ENCODE assay signal across 9 mouse cellular contexts in the genomic region with DNA sequence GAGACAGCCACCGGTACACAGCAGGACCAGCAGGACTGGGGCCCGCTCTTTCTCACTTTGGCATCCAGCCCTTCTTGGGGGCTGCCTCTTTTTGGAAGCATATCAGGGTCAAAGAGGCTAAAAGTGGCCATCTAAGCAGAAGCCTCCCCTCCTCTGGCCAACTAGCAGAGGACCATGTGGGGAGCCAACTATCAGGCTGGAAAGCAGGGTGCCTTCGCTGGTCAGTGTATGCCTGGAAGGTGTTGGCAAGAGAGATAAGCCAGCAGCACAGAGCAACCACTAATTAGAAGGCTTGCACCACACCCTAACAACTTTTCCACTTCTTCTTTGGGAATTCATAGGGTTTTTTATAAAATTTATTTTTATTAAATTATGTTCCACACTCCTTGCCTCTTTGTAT. TPM values are rescaled to one million over a fixed set of nuclear protein-coding genes. Genes with fewer than 3 reads are reported as not detected.
DNase-seq lines count a peak whose midpoint lies in the region; ATAC-seq and TF ChIP-seq lines count a peak whose summit lies in the region.
"Had no signal": no experiment of that assay in that cellular context is flagged by ENCODE, and none has a peak within 500 bp of the region (broad histone marks: within the 10 kb centered on the region; RNA-seq: fewer than 3 reads in every experiment).

No protein-coding gene starts in this region.

- WGBS in heart, postnatal 0 days, result 22% methylated on average over 3 of the region's 3 CpGs
- WGBS in embryonic facial prominence, embryonic 11.5 days, result 33% methylated on average over 3 of the region's 3 CpGs
- 34% methylated on average over 3 of the region's 3 CpGs for WGBS in hindbrain, embryonic 14.5 days
- 43% methylated on average over 3 of the region's 3 CpGs for WGBS in midbrain, embryonic 13.5 days

- no peak for DNase-seq in heart, postnatal 0 days (ENCODE audit: low spot score)
- DNase-seq in heart, adult 9 months (ENCODE audit: low spot score in 2 of 2), result no peak
- no peak for DNase-seq in embryonic facial prominence, embryonic 11.5 days (ENCODE audit: low spot score)
- no peak for DNase-seq in hindbrain, embryonic 14.5 days (ENCODE audit: low spot score)
- no peak for DNase-seq in cerebellum, adult 8-10 months
- no peak for DNase-seq in urinary bladder, adult 2 months (ENCODE audit: low spot score)

- peak overlapping the region; percentile 78 for H3K27ac ChIP-seq in heart, postnatal 0 days (ENCODE audit: low read depth)
- peak overlapping the region; percentile 77; the same call in 1 of the 2 replicates for H3K27ac ChIP-seq in embryonic facial prominence, embryonic 11.5 days (replicated peaks; ENCODE audit: low read depth, low read length)
- 0 out of 2 replicates have a peak overlapping the region, but pooled peaks have one; percentile 43 for H3K27ac ChIP-seq in hindbrain, embryonic 14.5 days
- H3K27ac ChIP-seq in midbrain, embryonic 13.5 days, result no peak overlapping the region

- no peaks in the 10 kb centered on the region for H3K9me3 ChIP-seq in heart, postnatal 0 days (replicated peaks; ENCODE audit: control insufficient read depth, low read length)
- H3K9me3 ChIP-seq in embryonic facial prominence, embryonic 11.5 days (replicated peaks; ENCODE audit: control insufficient read depth, low read length), result no peaks in the 10 kb centered on the region
- no peaks in the 10 kb centered on the region for H3K9me3 ChIP-seq in hindbrain, embryonic 14.5 days (ENCODE audit: control insufficient read depth, low read length)
- no peaks in the 10 kb centered on the region for H3K9me3 ChIP-seq in midbrain, embryonic 13.5 days

- peaks cover 10% of the 10 kb centered on the region for H3K4me1 ChIP-seq in heart, postnatal 0 days (ENCODE audit: control insufficient read depth, insufficient read depth)
- no peaks in the 10 kb centered on the region; the same call in 1 of the 2 replicates for H3K4me1 ChIP-seq in embryonic facial prominence, embryonic 11.5 days (ENCODE audit: control insufficient read depth, insufficient read depth, low read length)
- H3K4me1 ChIP-seq in hindbrain, embryonic 14.5 days (replicated peaks; ENCODE audit: control insufficient read depth, insufficient read depth, low read length), result peaks cover 9% of the 10 kb centered on the region
- peaks cover 18% of the 10 kb centered on the region for H3K4me1 ChIP-seq in midbrain, embryonic 13.5 days (replicated peaks)

- ATAC-seq in heart, postnatal 0 days (ENCODE audit: insufficient read depth, low read depth), result peak; percentile 24; the same call in 1 of the 2 replicates
- ATAC-seq in embryonic facial prominence, embryonic 11.5 days (replicated peaks; ENCODE audit: insufficient number of reproducible peaks, low FRiP score, low TSS enrichment, low read depth), result peak; percentile 19; the same call in 1 of the 2 replicates
- no peak for ATAC-seq in hindbrain, embryonic 14.5 days (ENCODE audit: low FRiP score)
- ATAC-seq in midbrain, embryonic 13.5 days, result peak; percentile 34; the same call in 1 of the 2 replicates
- no peak for ATAC-seq in erythroid progenitor cell, adult 5-6 weeks (replicated peaks; ENCODE audit: low FRiP score, poor library complexity, severe bottlenecking)

- H3K4me2 ChIP-seq in heart, postnatal 0 days (ENCODE audit: low read depth, low read length), result peak overlapping the region; percentile 76
- peak overlapping the region; percentile 47 for H3K4me2 ChIP-seq in embryonic facial prominence, embryonic 11.5 days (ENCODE audit: low read depth, low read length)
- H3K4me2 ChIP-seq in hindbrain, embryonic 14.5 days (replicated peaks), result peak overlapping the region; percentile 87
- H3K4me2 ChIP-seq in midbrain, embryonic 13.5 days (replicated peaks), result peak overlapping the region; percentile 84

- peak overlapping the region; percentile 59 for H3K4me3 ChIP-seq in heart, postnatal 0 days (ENCODE audit: low read depth, low read length)
- peak overlapping the region; percentile 54 for H3K4me3 ChIP-seq in embryonic facial prominence, embryonic 11.5 days (ENCODE audit: low read depth, low read length)
- H3K4me3 ChIP-seq in hindbrain, embryonic 14.5 days (replicated peaks; ENCODE audit: low read length), result peak overlapping the region; percentile 41
- peak overlapping the region; percentile 46 for H3K4me3 ChIP-seq in midbrain, embryonic 13.5 days (replicated peaks)

- H3K9ac ChIP-seq in heart, postnatal 0 days (replicated peaks; ENCODE audit: low read depth, low read length), result peak overlapping the region; percentile 62; the same call in 1 of the 2 replicates
- H3K9ac ChIP-seq in embryonic facial prominence, embryonic 11.5 days (replicated peaks; ENCODE audit: low read length), result peak overlapping the region; percentile 78
- H3K9ac ChIP-seq in hindbrain, embryonic 14.5 days, result peak overlapping the region; percentile 58
- peak overlapping the region; percentile 60 for H3K9ac ChIP-seq in midbrain, embryonic 13.5 days (replicated peaks)

- H3K36me3 ChIP-seq in heart, postnatal 0 days (replicated peaks; ENCODE audit: control insufficient read depth, insufficient read depth, low read length), result no peaks in the 10 kb centered on the region
- H3K36me3 ChIP-seq in embryonic facial prominence, embryonic 11.5 days (replicated peaks; ENCODE audit: control insufficient read depth, insufficient read depth, low read depth, low read length), result no peaks in the 10 kb centered on the region
- H3K36me3 ChIP-seq in hindbrain, embryonic 14.5 days (replicated peaks; ENCODE audit: control insufficient read depth, insufficient read depth), result no peaks in the 10 kb centered on the region
- H3K36me3 ChIP-seq in midbrain, embryonic 13.5 days, result no peaks in the 10 kb centered on the region

- TF ChIP-seq EP300 in heart, postnatal 0 days (IDR thresholded peaks at IDR 0.05; ENCODE audit: low read depth), result no peak

- TF ChIP-seq CTCF in heart, postnatal 0 days (IDR thresholded peaks at IDR 0.05; ENCODE audit: low read depth), result no peak

- H3K27me3 ChIP-seq in heart, postnatal 0 days (ENCODE audit: control insufficient read depth, insufficient read depth, low read length), result no peaks in the 10 kb centered on the region
- no peaks in the 10 kb centered on the region for H3K27me3 ChIP-seq in embryonic facial prominence, embryonic 11.5 days (ENCODE audit: control insufficient read depth, insufficient read depth, low read length)
- peaks cover 7% of the 10 kb centered on the region; the same call in 1 of the 2 replicates for H3K27me3 ChIP-seq in hindbrain, embryonic 14.5 days (ENCODE audit: control insufficient read depth, insufficient read depth, low read length)
- H3K27me3 ChIP-seq in midbrain, embryonic 13.5 days, result peaks cover 24% of the 10 kb centered on the region

RNA-seq across cellular contexts. Expression of gene Daam2, which starts 0.3 kb away (rescaled TPM):
- total RNA-seq in heart, postnatal 0 days (2014; rRNA removed; ENCODE audit: low replicate concordance), result 10.5 and 14.5 TPM in 2 replicates
- 1.6 and 2.4 TPM in 2 replicates for polyA plus RNA-seq in heart, postnatal 0 days (2015; fragmentation: Nextera tagmentation; extraction: Ambion mirVana)
- polyA plus RNA-seq in embryonic facial prominence, embryonic 11.5 days (2014; fragmentation: Nextera tagmentation; extraction: Ambion mirVana), result 7.0 TPM in 2 replicates
- 3.1 and 3.2 TPM in 2 replicates for polyA plus RNA-seq in hindbrain, embryonic 14.5 days (2014; fragmentation: Nextera tagmentation; extraction: Ambion mirVana)
- 1.6 and 1.7 TPM in 2 replicates for polyA plus RNA-seq in midbrain, embryonic 13.5 days (2015; fragmentation: Nextera tagmentation; extraction: Ambion mirVana)
- total RNA-seq in erythroid progenitor cell, adult 5-6 weeks (2015; ENCODE audit: low replicate concordance), result not detected in 2 replicates
- 0.08 and 0.26 TPM in 2 replicates for total RNA-seq in erythroid progenitor cell, adult 5-6 weeks (2017; ENCODE audit: low replicate concordance)
- polyA plus RNA-seq in urinary bladder, adult 2 months (2012; rRNA removed), result 6.5 and 9.2 TPM in 2 replicates

RNA-seq across cellular contexts. Expression of gene Kif6, which starts 50.4 kb away (rescaled TPM):
- total RNA-seq in heart, postnatal 0 days (2014; rRNA removed; ENCODE audit: low replicate concordance), result 3.2 and 40.5 TPM in 2 replicates
- 1.7 and 2.0 TPM in 2 replicates for polyA plus RNA-seq in heart, postnatal 0 days (2015; fragmentation: Nextera tagmentation; extraction: Ambion mirVana)
- polyA plus RNA-seq in embryonic facial prominence, embryonic 11.5 days (2014; fragmentation: Nextera tagmentation; extraction: Ambion mirVana), result 1.9 and 3.1 TPM in 2 replicates
- polyA plus RNA-seq in hindbrain, embryonic 14.5 days (2014; fragmentation: Nextera tagmentation; extraction: Ambion mirVana), result 2.3 and 3.7 TPM in 2 replicates
- 2.4 and 3.6 TPM in 2 replicates for polyA plus RNA-seq in midbrain, embryonic 13.5 days (2015; fragmentation: Nextera tagmentation; extraction: Ambion mirVana)
- not detected in 2 replicates for total RNA-seq in erythroid progenitor cell, adult 5-6 weeks (2015; ENCODE audit: low replicate concordance)
- total RNA-seq in erythroid progenitor cell, adult 5-6 weeks (2017; ENCODE audit: low replicate concordance), result not detected in 2 replicates
- polyA plus RNA-seq in urinary bladder, adult 2 months (2012; rRNA removed), result 0.97 and 1.1 TPM in 2 replicates
- total RNA-seq: MEL had no signal

Comparison
In these comparisons a context has a peak if more than half of its experiments do, and no peak if none do; other contexts are left out.
1. ATAC-seq: peak in heart, postnatal 0 days (single experiment), embryonic facial prominence, embryonic 11.5 days (single experiment) and midbrain, embryonic 13.5 days (single experiment); none in hindbrain, embryonic 14.5 days (single experiment) and erythroid progenitor cell, adult 5-6 weeks (single experiment).
2. Peak in every context shown above with its lines, with median percentiles within 50 percentile points of each other: H3K4me2 ChIP-seq, H3K4me3 ChIP-seq and H3K9ac ChIP-seq.